Mouse (Mus musculus) adipose tissue, adult 10 weeks (tissue): ENCODE results near the gene Rhbdl1. TPM values are rescaled to one million over a fixed set of nuclear protein-coding genes. Genes with fewer than 3 reads are reported as not detected.

Experiments used
- polyA plus RNA-seq: library from polyadenylated mRNA; stranded (reverse); fragments of 350-450 nt; fragmentation: Illumina TruSeq; extraction: RNeasy Lipid Tissue Mini Kit (QIAGEN cat#74804); gene quantifications from one replicate; pipeline ENCODE4 v1.2.3, GENCODE M21; 2014; ENCODE audit warnings: low read depth, low replicate concordance

Gene Rhbdl1
- polyA plus RNA-seq, 1 experiment from 2014 or later: 43.9 TPM

Other genes with a start within 250 kb of the Rhbdl1 start
- not detected for gene Gng13, start 120.1 kb downstream of the Rhbdl1 start, polyA plus RNA-seq
- gene Chtf18, start 109.9 kb downstream of the Rhbdl1 start, polyA plus RNA-seq: 1.7 TPM
- gene Rpusd1, start 109.6 kb downstream of the Rhbdl1 start, polyA plus RNA-seq: 10.7 TPM
- gene Mslnl, start 101.3 kb downstream of the Rhbdl1 start, polyA plus RNA-seq: 0.11 TPM
- 26.3 TPM for gene Msln, start 82.9 kb downstream of the Rhbdl1 start, polyA plus RNA-seq
- 17.1 TPM for gene Narfl, start 63.5 kb downstream of the Rhbdl1 start, polyA plus RNA-seq
- gene Haghl, start 51.6 kb downstream of the Rhbdl1 start, polyA plus RNA-seq: 27.9 TPM
- 0.32 TPM for gene Ccdc78, start 50.7 kb downstream of the Rhbdl1 start, polyA plus RNA-seq
- 85.6 TPM for gene Fam173a, start 44.4 kb downstream of the Rhbdl1 start, polyA plus RNA-seq
- gene AC134908.4, start 41.6 kb downstream of the Rhbdl1 start, polyA plus RNA-seq: not detected
- gene Metrn, start 40.2 kb downstream of the Rhbdl1 start, polyA plus RNA-seq: 10.5 TPM
- 0.35 TPM for gene Fbxl16, start 28.2 kb downstream of the Rhbdl1 start, polyA plus RNA-seq
- gene Wdr24, start 13.7 kb downstream of the Rhbdl1 start, polyA plus RNA-seq: 14.1 TPM
- 62.1 TPM for gene Jmjd8, start 8.4 kb downstream of the Rhbdl1 start, polyA plus RNA-seq
- gene Stub1, start 3.9 kb downstream of the Rhbdl1 start, polyA plus RNA-seq: 137 TPM
- 17.7 TPM for gene Gm20683, start 4.5 kb upstream of the Rhbdl1 start, polyA plus RNA-seq
- 37.8 TPM for gene Rhot2, start 7.6 kb upstream of the Rhbdl1 start, polyA plus RNA-seq
- 12.3 TPM for gene Wdr90, start 24.2 kb upstream of the Rhbdl1 start, polyA plus RNA-seq
- gene Mcrip2, start 31.5 kb upstream of the Rhbdl1 start, polyA plus RNA-seq: 30.4 TPM
- 50.1 TPM for gene Mettl26, start 37.8 kb upstream of the Rhbdl1 start, polyA plus RNA-seq
- gene Wfikkn1, start 43.6 kb upstream of the Rhbdl1 start, polyA plus RNA-seq: 1.1 TPM
- gene Rab40c, start 82.4 kb upstream of the Rhbdl1 start, polyA plus RNA-seq: 22.5 TPM
- 65.9 TPM for gene Pigq, start 107.6 kb upstream of the Rhbdl1 start, polyA plus RNA-seq
- 2.3 TPM for gene Nhlrc4, start 107.7 kb upstream of the Rhbdl1 start, polyA plus RNA-seq
- gene A930017K11Rik, start 115.3 kb upstream of the Rhbdl1 start, polyA plus RNA-seq: 1.3 TPM
- 18.4 TPM for gene Capn15, start 148.5 kb upstream of the Rhbdl1 start, polyA plus RNA-seq
- 27.8 TPM for gene Rab11fip3, start 232.3 kb upstream of the Rhbdl1 start, polyA plus RNA-seq